ENCODE assay signal across 18 mouse cellular contexts in the genomic region with DNA sequence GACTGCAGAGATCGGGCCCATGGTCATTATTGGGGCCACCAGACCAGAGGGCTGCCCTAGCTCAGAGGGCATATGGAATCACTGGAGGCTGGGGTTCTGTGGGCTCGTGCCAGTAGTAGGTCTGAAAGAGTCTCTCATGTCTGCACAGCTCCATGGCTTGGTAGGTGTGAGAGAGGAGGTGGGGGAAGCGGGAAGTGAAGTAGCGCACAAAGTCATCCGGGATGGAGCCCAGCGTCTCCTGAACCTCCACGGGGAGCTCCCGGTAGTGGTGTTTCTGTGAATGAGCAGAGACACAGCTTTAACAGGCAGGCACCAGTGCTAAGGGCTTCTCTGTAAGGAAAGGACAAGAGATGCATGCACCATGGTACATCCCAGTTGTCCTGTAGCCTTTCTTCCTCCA. TPM values are rescaled to one million over a fixed set of nuclear protein-coding genes. Genes with fewer than 3 reads are reported as not detected.
"Had no signal": no experiment of that assay in that cellular context is flagged by ENCODE, and none has a peak within 500 bp of the region (broad histone marks: within the 10 kb centered on the region; RNA-seq: fewer than 3 reads in every experiment).

No protein-coding gene starts in this region.

- DNase-seq: cerebellum, adult 8-10 months; cerebellum, adult 9-10 months; cerebellum, adult 9-11 months; cerebellum, postnatal 10 days; cerebellum, postnatal 14 days; cerebellum, postnatal 25 days; cerebellum, postnatal 36 days; embryo, embryonic 11 days; forebrain, postnatal 0 days; gastrocnemius, adult 2 months; gastrocnemius, postnatal 10 days; gastrocnemius, postnatal 14 days; gastrocnemius, postnatal 25 days; gastrocnemius, postnatal 36 days; heart, adult 18-20 months; heart, adult 2 months had no signal

RNA-seq across cellular contexts. Expression of a gene that starts 33.2 kb away (rescaled TPM):
- total RNA-seq: common myeloid progenitor, adult 5-6 weeks; forebrain, postnatal 0 days; granulocyte monocyte progenitor cell, adult 5-6 weeks had no signal

RNA-seq across cellular contexts. Expression of a gene that starts 45.4 kb away (rescaled TPM):
- total RNA-seq: forebrain, postnatal 0 days; granulocyte monocyte progenitor cell, adult 5-6 weeks had no signal
